Mouse (Mus musculus): ENCODE results near the gene Gtpbp3.

DNA sequence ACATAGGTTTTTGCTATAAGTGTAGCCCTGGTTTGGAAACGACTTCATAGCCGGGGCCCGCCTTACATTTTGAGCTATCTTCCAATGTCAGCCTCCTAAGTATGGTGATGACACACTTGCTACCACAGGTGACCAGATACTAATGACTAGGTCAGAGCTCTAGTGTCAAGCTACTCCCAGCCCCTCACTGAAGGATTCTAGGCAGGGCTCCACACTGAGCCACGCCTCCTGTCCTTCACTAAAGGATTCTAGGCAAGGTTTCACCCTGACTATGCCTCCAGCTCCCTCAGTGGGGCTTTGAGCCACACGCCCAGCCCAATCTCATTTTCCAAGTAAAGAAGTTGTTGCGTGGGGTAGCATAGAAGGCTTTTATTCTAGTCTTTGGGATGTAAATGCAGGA is 27.2 kb upstream of the Gtpbp3 start:
- TF ChIP-seq MAFK (IDR thresholded peaks at IDR 0.05; ENCODE audit: insufficient replicate concordance, low read length) (no peak), SIN3A (IDR thresholded peaks at IDR 0.05; ENCODE audit: low read length) (no peak), ZC3H11A (IDR thresholded peaks at IDR 0.05; ENCODE audit: low read depth, low read length) (no peak), PAX5 (IDR thresholded peaks at IDR 0.05; ENCODE audit: low read length) (no peak), MYC (IDR thresholded peaks at IDR 0.05; ENCODE audit: low read depth, low read length) (no peak), CHD2 (IDR thresholded peaks at IDR 0.05; ENCODE audit: low read length) (no peak), CTCF (conservative IDR thresholded peaks at IDR 0.05 in 1 of 2, IDR thresholded peaks at IDR 0.05 in 1 of 2; ENCODE audit: low read depth in 2 of 2, low read length in 2 of 2) (no peak), MEF2A (IDR thresholded peaks at IDR 0.05; ENCODE audit: borderline replicate concordance, low read depth, low read length) (no peak)
